ENCODE assay signal across 29 mouse cellular contexts in the genomic region with DNA sequence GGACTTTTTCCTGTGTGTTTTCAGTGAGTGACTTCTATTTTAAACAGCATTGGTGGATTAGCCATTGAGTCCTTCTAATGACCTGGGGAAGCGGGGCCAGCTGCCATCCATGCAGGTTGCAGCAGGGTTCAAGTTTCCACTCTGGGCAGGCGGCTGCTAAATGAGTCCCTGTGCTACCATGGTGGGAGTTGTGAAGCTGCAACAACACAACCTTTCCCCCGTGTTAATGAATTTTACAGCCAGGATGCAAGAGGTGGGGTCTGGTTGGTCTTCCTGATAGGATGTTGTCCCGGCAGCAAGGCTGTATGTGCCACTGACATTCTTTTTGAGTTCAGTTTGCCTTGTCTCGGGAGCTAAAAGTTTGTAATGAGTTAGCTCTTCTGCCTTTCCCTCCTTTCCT.
DNase-seq lines count a peak whose midpoint lies in the region; ATAC-seq and TF ChIP-seq lines count a peak whose summit lies in the region.
"Had no signal": no experiment of that assay in that cellular context is flagged by ENCODE, and none has a peak within 500 bp of the region (broad histone marks: within the 10 kb centered on the region; RNA-seq: fewer than 3 reads in every experiment).

No protein-coding gene starts in this region.

- peaks cover 5% of the 10 kb centered on the region for H3K36me3 ChIP-seq in heart, adult 2 months (ENCODE audit: control insufficient read depth, insufficient read depth, low read length)
- no peaks in the 10 kb centered on the region for H3K36me3 ChIP-seq in intestine, embryonic 14.5 days (ENCODE audit: control insufficient read depth, insufficient read depth, low read length)
- H3K36me3 ChIP-seq in intestine, embryonic 16.5 days (ENCODE audit: control insufficient read depth, insufficient read depth, low read length), result no peaks in the 10 kb centered on the region
- no peaks in the 10 kb centered on the region for H3K36me3 ChIP-seq in lung, embryonic 14.5 days (ENCODE audit: insufficient read depth)
- H3K36me3 ChIP-seq: hindbrain, embryonic 10.5 days; hindbrain, embryonic 15.5 days; limb, embryonic 15.5 days; liver, embryonic 13.5 days; midbrain, embryonic 12.5 days; neural tube, embryonic 13.5 days had no signal

- H3K9me3 ChIP-seq in intestine, embryonic 14.5 days (ENCODE audit: control insufficient read depth, low read length), result no peaks in the 10 kb centered on the region
- no peaks in the 10 kb centered on the region for H3K9me3 ChIP-seq in intestine, embryonic 16.5 days (ENCODE audit: control insufficient read depth, low read length)
- H3K9me3 ChIP-seq in lung, embryonic 14.5 days (ENCODE audit: low read depth, low read length), result no peaks in the 10 kb centered on the region
- H3K9me3 ChIP-seq: hindbrain, embryonic 10.5 days; hindbrain, embryonic 15.5 days; limb, embryonic 15.5 days; liver, embryonic 13.5 days; midbrain, embryonic 12.5 days; neural tube, embryonic 13.5 days had no signal

- TF ChIP-seq EP300 in heart, adult 2 months (IDR thresholded peaks at IDR 0.05; ENCODE audit: insufficient read depth, low read depth, low read length), result peak; percentile 63; the same call in 1 of the 2 replicates

- ATAC-seq in intestine, embryonic 14.5 days (replicated peaks; ENCODE audit: low FRiP score, low TSS enrichment, low read depth), result no peak
- no peak for ATAC-seq in intestine, embryonic 16.5 days
- no peak for ATAC-seq in lung, embryonic 14.5 days (ENCODE audit: insufficient read depth)
- ATAC-seq: activated CD4-positive, CD25-positive, alpha-beta regulatory T cell, adult 4 months; forebrain, embryonic 16.5 days; inflammation-experienced regulatory T-cells, adult 6 months had no signal

- H3K4me2 ChIP-seq in intestine, embryonic 14.5 days (ENCODE audit: low read length), result no peak overlapping the region
- H3K4me2 ChIP-seq in intestine, embryonic 16.5 days (ENCODE audit: low read depth, low read length), result no peak overlapping the region
- H3K4me2 ChIP-seq in lung, embryonic 14.5 days, result no peak overlapping the region
- H3K4me2 ChIP-seq: hindbrain, embryonic 15.5 days; limb, embryonic 15.5 days; liver, embryonic 13.5 days; midbrain, embryonic 12.5 days; neural tube, embryonic 13.5 days had no signal

- H3K9ac ChIP-seq in heart, adult 2 months (ENCODE audit: low read depth, low read length), result no peak overlapping the region
- H3K9ac ChIP-seq in intestine, embryonic 14.5 days (ENCODE audit: low read length), result no peak overlapping the region
- no peak overlapping the region for H3K9ac ChIP-seq in intestine, embryonic 16.5 days (ENCODE audit: low read depth, low read length)
- H3K9ac ChIP-seq in lung, embryonic 14.5 days, result no peak overlapping the region; the same call in 1 of the 2 replicates
- H3K9ac ChIP-seq: hindbrain, embryonic 15.5 days; limb, embryonic 15.5 days; liver, embryonic 13.5 days; midbrain, embryonic 12.5 days; neural tube, embryonic 13.5 days had no signal

- 40% methylated on average over 5 of the region's 5 CpGs for WGBS in heart, adult 2 months
- WGBS in intestine, embryonic 14.5 days, result 69% methylated on average over 5 of the region's 5 CpGs
- WGBS in intestine, embryonic 16.5 days, result 76% methylated on average over 5 of the region's 5 CpGs
- 68% methylated on average over 5 of the region's 5 CpGs for WGBS in lung, embryonic 14.5 days

- 0 out of 2 replicates have a peak, but pooled peaks have one; percentile 19 for TF ChIP-seq POLR2A in heart, adult 2 months (IDR thresholded peaks at IDR 0.05; ENCODE audit: insufficient read depth, low read depth, low read length)

- peak overlapping the region; percentile 22 for H3K27ac ChIP-seq in heart, adult 2 months
- no peak overlapping the region for H3K27ac ChIP-seq in intestine, embryonic 14.5 days (ENCODE audit: low read depth)
- no peak overlapping the region; the same call in 1 of the 2 replicates for H3K27ac ChIP-seq in intestine, embryonic 16.5 days (ENCODE audit: low read length)
- 0 out of 2 replicates have a peak overlapping the region, but pooled peaks have one; percentile 18 for H3K27ac ChIP-seq in lung, embryonic 14.5 days (ENCODE audit: low read depth)
- H3K27ac ChIP-seq: hindbrain, embryonic 10.5 days; hindbrain, embryonic 15.5 days; limb, embryonic 15.5 days; liver, embryonic 13.5 days; midbrain, embryonic 12.5 days; neural tube, embryonic 13.5 days; stomach, postnatal 0 days had no signal

- H3K4me3 ChIP-seq in heart, adult 2 months, result no peak overlapping the region
- no peak overlapping the region for H3K4me3 ChIP-seq in intestine, embryonic 14.5 days (ENCODE audit: low read depth, low read length)
- no peak overlapping the region for H3K4me3 ChIP-seq in intestine, embryonic 16.5 days (ENCODE audit: low read length)
- no peak overlapping the region for H3K4me3 ChIP-seq in lung, embryonic 14.5 days (ENCODE audit: low read depth, low read length)
- H3K4me3 ChIP-seq: erythroblast, embryonic 14.5 days; hindbrain, embryonic 10.5 days; hindbrain, embryonic 15.5 days; limb, embryonic 15.5 days; liver, embryonic 13.5 days; midbrain, embryonic 12.5 days; neural tube, embryonic 13.5 days had no signal

- intact Hi-C loops in heart, adult 2 months (cut with DNase I), result no loop called here

- peaks cover 17% of the 10 kb centered on the region for H3K4me1 ChIP-seq in heart, adult 2 months (ENCODE audit: control insufficient read depth, insufficient read depth, low read length)
- no peaks in the 10 kb centered on the region for H3K4me1 ChIP-seq in intestine, embryonic 14.5 days (replicated peaks; ENCODE audit: control insufficient read depth, insufficient read depth, low read length)
- no peaks in the 10 kb centered on the region for H3K4me1 ChIP-seq in intestine, embryonic 16.5 days (ENCODE audit: control insufficient read depth, insufficient read depth, low read length)
- no peaks in the 10 kb centered on the region for H3K4me1 ChIP-seq in lung, embryonic 14.5 days (ENCODE audit: insufficient read depth)
- H3K4me1 ChIP-seq: hindbrain, embryonic 15.5 days; liver, embryonic 13.5 days; midbrain, embryonic 12.5 days; neural tube, embryonic 13.5 days had no signal

- no peaks in the 10 kb centered on the region for H3K79me2 ChIP-seq in heart, adult 2 months (replicated peaks; ENCODE audit: control insufficient read depth, insufficient read depth, low read length)

- peak in 1 of 2 experiments; percentile 18 for DNase-seq in heart, adult 2 months
- no peak for DNase-seq in heart, postnatal 4 days
- DNase-seq in intestine, embryonic 14.5 days (ENCODE audit: low spot score), result peak; percentile 42
- no peak for DNase-seq in lung, embryonic 14.5 days
- no peak for DNase-seq in lung, postnatal 14 days
- DNase-seq: adrenal gland, adult 2 months; adrenal gland, postnatal 36 days; B cell, adult 2 months; cerebellum, adult 2 months; cerebellum, postnatal 14 days; kidney, adult 9 months; liver, embryonic 13.5 days; lung, adult 18-20 months; lung, postnatal 36 days; right cerebral cortex, postnatal 4 days; thymus, adult 18-20 months; thymus, postnatal 25 days had no signal

- no peaks in the 10 kb centered on the region for H3K27me3 ChIP-seq in heart, adult 2 months (ENCODE audit: control insufficient read depth, insufficient read depth, low read length)
- no peaks in the 10 kb centered on the region for H3K27me3 ChIP-seq in intestine, embryonic 14.5 days (replicated peaks; ENCODE audit: control insufficient read depth, insufficient read depth, low read length)
- no peaks in the 10 kb centered on the region for H3K27me3 ChIP-seq in intestine, embryonic 16.5 days (replicated peaks; ENCODE audit: control insufficient read depth, insufficient read depth, low read length)
- no peaks in the 10 kb centered on the region for H3K27me3 ChIP-seq in lung, embryonic 14.5 days (ENCODE audit: insufficient read depth, low read length)
- H3K27me3 ChIP-seq: CH12.LX; hindbrain, embryonic 15.5 days; limb, embryonic 15.5 days; liver, embryonic 13.5 days; midbrain, embryonic 12.5 days; neural tube, embryonic 13.5 days had no signal

- no peak for TF ChIP-seq CTCF in heart, adult 2 months (IDR thresholded peaks at IDR 0.05)
- no peak for TF ChIP-seq CTCF in lung, embryonic 14.5 days (IDR thresholded peaks at IDR 0.05; ENCODE audit: low read depth)

Comparison
In these comparisons a context has a peak if more than half of its experiments do, and no peak if none do; other contexts are left out.
1. H3K27ac ChIP-seq: peak in heart, adult 2 months (single experiment) and lung, embryonic 14.5 days (single experiment); none in intestine, embryonic 14.5 days (single experiment) and intestine, embryonic 16.5 days (single experiment).